Mouse (Mus musculus) testis, adult 2 months (tissue): ENCODE results near the gene Gnai3. TPM values are rescaled to one million over a fixed set of nuclear protein-coding genes. Genes with fewer than 3 reads are reported as not detected.

Source experiments
- H3K27ac ChIP-seq: fragments of 200-500 bp; 2 replicates; pipeline ENCODE4 v1.5.1; 2012; ENCODE audit warnings: low read depth, low read length; ENCODE audit not compliant: control insufficient read depth, insufficient read depth
- H3K27me3 ChIP-seq: fragments of 200-500 bp; 2 replicates; pipeline ENCODE4 v1.6.1; 2012; ENCODE audit warnings: mild to moderate bottlenecking, low read length, moderate library complexity; ENCODE audit not compliant: control insufficient read depth, insufficient read depth
- H3K36me3 ChIP-seq: fragments of 200-500 bp; 2 replicates; pipeline ENCODE4 v1.6.1; 2012; ENCODE audit warnings: mild to moderate bottlenecking, low read length; ENCODE audit not compliant: control insufficient read depth, insufficient read depth
- H3K4me1 ChIP-seq: fragments of 200-500 bp; 2 replicates; pipeline ENCODE4 v1.6.1; 2012; ENCODE audit warnings: low read length; ENCODE audit not compliant: control insufficient read depth, insufficient read depth
- H3K4me3 ChIP-seq: fragments of 200-500 bp; 2 replicates; pipeline ENCODE4 v1.5.1; 2012; ENCODE audit warnings: low read depth, mild to moderate bottlenecking, low read length, moderate library complexity, mixed read lengths; ENCODE audit not compliant: control insufficient read depth
- CTCF ChIP-seq: fragments of 200-500 bp; IDR thresholded peaks from 2 replicates; pipeline ENCODE4 v1.5.1; 2012; ENCODE audit warnings: low read depth, mild to moderate bottlenecking, inconsistent platforms, low read length, moderate library complexity; ENCODE audit not compliant: control insufficient read depth, insufficient read depth, insufficient replicate concordance
- POLR2A ChIP-seq: fragments of 200-500 bp; IDR thresholded peaks from 2 replicates; pipeline ENCODE4 v1.6.1; 2012; ENCODE audit warnings: low read depth, mild to moderate bottlenecking, inconsistent platforms, low read length, moderate library complexity; ENCODE audit not compliant: control insufficient read depth
- polyA plus RNA-seq: library from polyadenylated mRNA; depleted of rRNA; stranded (reverse); fragments of >200 nt; gene quantifications from 2 replicates; pipeline ENCODE4 v1.2.3, GENCODE M21; 2012

Gene Gnai3
- polyA plus RNA-seq, 1 experiment, result 15.8 TPM

GRCm38 (mm10) chr3:108152290-108152689, 6.3 kb upstream of the Gnai3 start:
- TF ChIP-seq CTCF, result no peak
- TF ChIP-seq POLR2A, result no peak

GRCm38 (mm10) chr3:108147386-108148235, 1.7 kb upstream of the Gnai3 start:
- no peaks in the 10 kb centered on the region for H3K27me3 ChIP-seq
- H3K36me3 ChIP-seq, result no peaks in the 10 kb centered on the region
- peaks cover 19% of the 10 kb centered on the region for H3K4me1 ChIP-seq
- TF ChIP-seq POLR2A (no peak), CTCF (peak; percentile 60; the same call in 1 of the 2 replicates)
- no peak overlapping the region for H3K27ac ChIP-seq
- peak overlapping the region; percentile 48 for H3K4me3 ChIP-seq

More at GRCm38 (mm10) chr3:108152290-108152689, 6.3 kb upstream of the Gnai3 start:
- Histone ChIP-seq H3K27me3 (no peaks in the 10 kb centered on the region), H3K36me3 (no peaks in the 10 kb centered on the region), H3K27ac (no peak overlapping the region), H3K4me3 (no peak overlapping the region), H3K4me1 (peaks cover 19% of the 10 kb centered on the region)

- peak overlapping the region; percentile 92 for H3K27ac ChIP-seq
- H3K27me3 ChIP-seq, result no peaks in the 10 kb centered on the region
- H3K4me1 ChIP-seq, result peaks cover 19% of the 10 kb centered on the region
- H3K36me3 ChIP-seq, result no peaks in the 10 kb centered on the region
- TF ChIP-seq CTCF, result no peak
- TF ChIP-seq POLR2A, result no peak
- peak overlapping the region; percentile 98 for H3K4me3 ChIP-seq
These were observed 725 bp upstream of the Gnai3 start for GRCm38 (mm10) chr3:108146671-108147070.

GRCm38 (mm10) chr3:108140786-108141185, 5.2 kb downstream of the Gnai3 start:
- no peaks in the 10 kb centered on the region for H3K36me3 ChIP-seq
- no peak overlapping the region for H3K27ac ChIP-seq
- H3K4me1 ChIP-seq, result no peaks in the 10 kb centered on the region; the same call in 1 of the 2 replicates
- TF ChIP-seq POLR2A, result no peak
- no peak for TF ChIP-seq CTCF
- no peak overlapping the region for H3K4me3 ChIP-seq
- H3K27me3 ChIP-seq, result no peaks in the 10 kb centered on the region

GRCm38 (mm10) chr3:108139113-108139512, 6.8 kb downstream of the Gnai3 start:
- H3K36me3 ChIP-seq, result no peaks in the 10 kb centered on the region
- TF ChIP-seq POLR2A (no peak), CTCF (no peak)
- no peaks in the 10 kb centered on the region for H3K27me3 ChIP-seq
- H3K27ac ChIP-seq, result no peak overlapping the region
- no peaks in the 10 kb centered on the region; the same call in 1 of the 2 replicates for H3K4me1 ChIP-seq
- no peak overlapping the region for H3K4me3 ChIP-seq

GRCm38 (mm10) chr3:108134701-108135100, 11.2 kb downstream of the Gnai3 start:
- TF ChIP-seq POLR2A, result no peak
- TF ChIP-seq CTCF, result no peak
- Histone ChIP-seq H3K4me3 (no peak overlapping the region), H3K36me3 (no peaks in the 10 kb centered on the region), H3K27ac (no peak overlapping the region), H3K27me3 (no peaks in the 10 kb centered on the region), H3K4me1 (no peaks in the 10 kb centered on the region; the same call in 1 of the 2 replicates)

- H3K27ac ChIP-seq, result no peak overlapping the region
- no peak for TF ChIP-seq CTCF
- no peak for TF ChIP-seq POLR2A
These were observed 13.5 kb downstream of the Gnai3 start for GRCm38 (mm10) chr3:108132484-108132883.

GRCm38 (mm10) chr3:108131821-108132220, 14.1 kb downstream of the Gnai3 start:
- no peak overlapping the region for H3K27ac ChIP-seq
- H3K4me1 ChIP-seq, result no peaks in the 10 kb centered on the region
- H3K36me3 ChIP-seq, result no peaks in the 10 kb centered on the region
- H3K27me3 ChIP-seq, result no peaks in the 10 kb centered on the region
- no peak overlapping the region for H3K4me3 ChIP-seq
- TF ChIP-seq CTCF (no peak), POLR2A (no peak)

More at GRCm38 (mm10) chr3:108132484-108132883, 13.5 kb downstream of the Gnai3 start:
- no peaks in the 10 kb centered on the region for H3K27me3 ChIP-seq
- no peaks in the 10 kb centered on the region for H3K4me1 ChIP-seq
- no peak overlapping the region for H3K4me3 ChIP-seq
- H3K36me3 ChIP-seq, result no peaks in the 10 kb centered on the region
